In genomic region chr11:78499543-78499942, GRCm38 (mm10) we compare ENCODE assay signal across 21 mouse cellular contexts. TPM values are rescaled to one million over a fixed set of nuclear protein-coding genes. Genes with fewer than 3 reads are reported as not detected.
DNase-seq lines count a peak whose midpoint lies in the region; ATAC-seq and TF ChIP-seq lines count a peak whose summit lies in the region.
"Had no signal": no experiment of that assay in that cellular context is flagged by ENCODE, and none has a peak within 500 bp of the region (broad histone marks: within the 10 kb centered on the region; RNA-seq: fewer than 3 reads in every experiment).

No protein-coding gene starts in this region.

- TF ChIP-seq CTCF in olfactory bulb, adult 2 months (IDR thresholded peaks at IDR 0.05; ENCODE audit: insufficient read depth, low read depth, low read length), result no peak

- H3K9ac ChIP-seq in forebrain, embryonic 15.5 days (replicated peaks), result no peak overlapping the region
- no peak overlapping the region for H3K9ac ChIP-seq in forebrain, embryonic 16.5 days (replicated peaks; ENCODE audit: low read depth, low read length)
- H3K9ac ChIP-seq in liver, embryonic 13.5 days, result peak overlapping the region; percentile 63
- H3K9ac ChIP-seq: embryonic facial prominence, embryonic 15.5 days; lung, embryonic 14.5 days had no signal

- no peak overlapping the region for H3K4me2 ChIP-seq in forebrain, embryonic 15.5 days (replicated peaks)
- H3K4me2 ChIP-seq in forebrain, embryonic 16.5 days (ENCODE audit: low read length), result no peak overlapping the region
- peak overlapping the region; percentile 75 for H3K4me2 ChIP-seq in liver, embryonic 13.5 days
- H3K4me2 ChIP-seq: embryonic facial prominence, embryonic 15.5 days; lung, embryonic 14.5 days had no signal

- H3K27me3 ChIP-seq in forebrain, embryonic 15.5 days, result no peaks in the 10 kb centered on the region
- H3K27me3 ChIP-seq in forebrain, embryonic 16.5 days (replicated peaks; ENCODE audit: control insufficient read depth, insufficient read depth, low read length), result 0 out of 2 replicates have a peak, but pooled peaks cover 2% of the 10 kb centered on the region
- H3K27me3 ChIP-seq in liver, embryonic 13.5 days, result peaks cover 76% of the 10 kb centered on the region

- H3K4me1 ChIP-seq in forebrain, embryonic 15.5 days, result peaks cover 38% of the 10 kb centered on the region
- peaks cover 28% of the 10 kb centered on the region for H3K4me1 ChIP-seq in forebrain, embryonic 16.5 days (replicated peaks; ENCODE audit: control insufficient read depth, insufficient read depth, low read length)
- H3K4me1 ChIP-seq in liver, embryonic 13.5 days (replicated peaks), result peaks cover 28% of the 10 kb centered on the region
- H3K4me1 ChIP-seq in olfactory bulb, adult 2 months (ENCODE audit: control insufficient read depth, insufficient read depth, low read length), result peaks cover 3% of the 10 kb centered on the region

- WGBS in forebrain, embryonic 15.5 days, result 52% methylated on average over 16 of the region's 16 CpGs
- 52% methylated on average over 16 of the region's 16 CpGs for WGBS in forebrain, embryonic 16.5 days
- WGBS in liver, embryonic 13.5 days (ENCODE audit: insufficient replicate concordance), result 37% methylated on average over 16 of the region's 16 CpGs
- WGBS in olfactory bulb, adult 2 months, result 56% methylated on average over 16 of the region's 16 CpGs

- TF ChIP-seq POLR2A in olfactory bulb, adult 2 months (IDR thresholded peaks at IDR 0.05; ENCODE audit: insufficient read depth, low read depth, low read length), result no peak

- no peaks in the 10 kb centered on the region for H3K36me3 ChIP-seq in forebrain, embryonic 15.5 days
- H3K36me3 ChIP-seq in forebrain, embryonic 16.5 days (ENCODE audit: control insufficient read depth, insufficient read depth), result no peaks in the 10 kb centered on the region
- no peaks in the 10 kb centered on the region for H3K36me3 ChIP-seq in liver, embryonic 13.5 days
- H3K36me3 ChIP-seq: embryonic facial prominence, embryonic 15.5 days had no signal

- H3K4me3 ChIP-seq in forebrain, embryonic 15.5 days, result peak overlapping the region; percentile 6; the same call in 1 of the 2 replicates
- no peak overlapping the region for H3K4me3 ChIP-seq in forebrain, embryonic 16.5 days (replicated peaks; ENCODE audit: low read length)
- H3K4me3 ChIP-seq in liver, embryonic 13.5 days (replicated peaks), result peak overlapping the region; percentile 52
- peak overlapping the region; percentile 24; the same call in 1 of the 2 replicates for H3K4me3 ChIP-seq in olfactory bulb, adult 2 months (ENCODE audit: insufficient read depth, low read depth, low read length)
- H3K4me3 ChIP-seq: embryonic facial prominence, embryonic 15.5 days; megakaryocyte, embryonic 14.5 days had no signal

- intact Hi-C loops in left cerebral cortex, postnatal 36 days (cut with DNase I), result no loop called here

- H3K9me3 ChIP-seq in forebrain, embryonic 15.5 days, result no peaks in the 10 kb centered on the region
- H3K9me3 ChIP-seq in forebrain, embryonic 16.5 days (ENCODE audit: control insufficient read depth, low read length), result no peaks in the 10 kb centered on the region
- no peaks in the 10 kb centered on the region for H3K9me3 ChIP-seq in liver, embryonic 13.5 days (replicated peaks)
- H3K9me3 ChIP-seq: embryonic facial prominence, embryonic 15.5 days; G1E had no signal

- no peak for ATAC-seq in forebrain, embryonic 15.5 days (replicated peaks)
- no peak for ATAC-seq in forebrain, embryonic 16.5 days
- no peak for ATAC-seq in liver, embryonic 13.5 days (ENCODE audit: low read depth)
- ATAC-seq in megakaryocyte progenitor cell, adult 5-6 weeks (replicated peaks; ENCODE audit: poor library complexity), result no peak
- ATAC-seq: inflammation-experienced regulatory T-cells, adult 6 months had no signal

- no peak overlapping the region for H3K27ac ChIP-seq in forebrain, embryonic 15.5 days (replicated peaks)
- H3K27ac ChIP-seq in forebrain, embryonic 16.5 days (ENCODE audit: low read length), result no peak overlapping the region
- peak overlapping the region; percentile 77 for H3K27ac ChIP-seq in liver, embryonic 13.5 days
- no peak overlapping the region for H3K27ac ChIP-seq in olfactory bulb, adult 2 months (ENCODE audit: insufficient read depth, low read depth, low read length)
- H3K27ac ChIP-seq: embryonic facial prominence, embryonic 15.5 days had no signal

- DNase-seq in retina, adult 2 months (ENCODE audit: low read depth, low spot score), result peak; percentile 47
- no peak for DNase-seq in retina, embryonic 14.5 days (ENCODE audit: low spot score)
- no peak for DNase-seq in liver, embryonic 13.5 days
- no peak for DNase-seq in left cerebral cortex, postnatal 36 days (ENCODE audit: low spot score in 2 of 2)
- DNase-seq: adrenal gland, adult 8-10 months; lung, embryonic 14.5 days; thymus, adult 18-20 months had no signal

RNA-seq across cellular contexts. Expression of gene Vtn, which starts 0.7 kb away (rescaled TPM):
- 69.0 and 76.3 TPM in 2 replicates for polyA plus RNA-seq in forebrain, embryonic 15.5 days (2015; fragmentation: Nextera tagmentation; extraction: Ambion mirVana)
- 76.0 and 99.3 TPM in 2 replicates for polyA plus RNA-seq in forebrain, embryonic 16.5 days (2015; fragmentation: Nextera tagmentation; extraction: Ambion mirVana)
- polyA plus RNA-seq in liver, embryonic 13.5 days (2015; fragmentation: Nextera tagmentation; extraction: Ambion mirVana), result 297 and 348 TPM in 2 replicates
- not detected in 2 replicates for polyA plus RNA-seq in olfactory bulb, adult 2 months (2012; ENCODE audit: insufficient read depth, insufficient read length, low replicate concordance, missing spikeins)
- total RNA-seq in left cerebral cortex, postnatal 36 days (2021), result 10 to 100 TPM; 65.9 to 80.3 TPM
- not detected in 2 replicates for total RNA-seq in megakaryocyte progenitor cell, adult 5-6 weeks (2015)
- not detected in 2 replicates for total RNA-seq in megakaryocyte progenitor cell, adult 5-6 weeks (2017)
- total RNA-seq: common myeloid progenitor, adult 5-6 weeks; G1E had no signal
- polyA plus RNA-seq: C2C12; G1E; inflammation-experienced regulatory T-cells, adult 6 months had no signal

RNA-seq across cellular contexts. Expression of gene Sarm1, which starts 2.0 kb away (rescaled TPM):
- 48.3 and 54.8 TPM in 2 replicates for polyA plus RNA-seq in forebrain, embryonic 15.5 days (2015; fragmentation: Nextera tagmentation; extraction: Ambion mirVana)
- polyA plus RNA-seq in forebrain, embryonic 16.5 days (2015; fragmentation: Nextera tagmentation; extraction: Ambion mirVana), result 51.6 and 56.6 TPM in 2 replicates
- 0.16 and 0.29 TPM in 2 replicates for polyA plus RNA-seq in liver, embryonic 13.5 days (2015; fragmentation: Nextera tagmentation; extraction: Ambion mirVana)
- polyA plus RNA-seq in olfactory bulb, adult 2 months (2012; ENCODE audit: insufficient read depth, insufficient read length, low replicate concordance, missing spikeins), result not detected in 2 replicates
- 10 to 100 TPM; 33.7 to 34.1 TPM for total RNA-seq in left cerebral cortex, postnatal 36 days (2021)
- total RNA-seq in megakaryocyte progenitor cell, adult 5-6 weeks (2015), result 0.17 and 0.24 TPM in 2 replicates
- total RNA-seq in megakaryocyte progenitor cell, adult 5-6 weeks (2017), result 0.08 TPM in 1 of 2 replicates, not detected in the other
- total RNA-seq: common myeloid progenitor, adult 5-6 weeks had no signal
- polyA plus RNA-seq: G1E had no signal

RNA-seq across cellular contexts. Expression of gene Sebox, which starts 3.7 kb away (rescaled TPM):
- polyA plus RNA-seq in forebrain, embryonic 15.5 days (2015; fragmentation: Nextera tagmentation; extraction: Ambion mirVana), result 0.41 TPM in 1 of 2 replicates, not detected in the other
- 0.16 and 0.19 TPM in 2 replicates for polyA plus RNA-seq in forebrain, embryonic 16.5 days (2015; fragmentation: Nextera tagmentation; extraction: Ambion mirVana)
- 0.09 and 0.24 TPM in 2 replicates for polyA plus RNA-seq in liver, embryonic 13.5 days (2015; fragmentation: Nextera tagmentation; extraction: Ambion mirVana)
- polyA plus RNA-seq in olfactory bulb, adult 2 months (2012; ENCODE audit: insufficient read depth, insufficient read length, low replicate concordance, missing spikeins), result not detected in 2 replicates
- 1 to 10 TPM in 1 of 2 experiments, under 1 TPM in 1; 0.50 to 2.1 TPM for total RNA-seq in left cerebral cortex, postnatal 36 days (2021)
- not detected in 2 replicates for total RNA-seq in megakaryocyte progenitor cell, adult 5-6 weeks (2015)
- total RNA-seq in megakaryocyte progenitor cell, adult 5-6 weeks (2017), result not detected in 2 replicates
- total RNA-seq: adrenal gland, adult 8-10 months; common myeloid progenitor, adult 5-6 weeks; G1E; gastrocnemius, postnatal 4 days had no signal
- polyA plus RNA-seq: embryonic facial prominence, embryonic 15.5 days; G1E; heart, embryonic 16.5 days; inflammation-experienced regulatory T-cells, adult 6 months; kidney, embryonic 14.5 days; lung, embryonic 14.5 days; neural tube, embryonic 14.5 days had no signal

RNA-seq across cellular contexts. Expression of gene Tmem199, which starts 12.4 kb away (rescaled TPM):
- 86.1 and 86.7 TPM in 2 replicates for polyA plus RNA-seq in forebrain, embryonic 15.5 days (2015; fragmentation: Nextera tagmentation; extraction: Ambion mirVana)
- 78.8 and 86.3 TPM in 2 replicates for polyA plus RNA-seq in forebrain, embryonic 16.5 days (2015; fragmentation: Nextera tagmentation; extraction: Ambion mirVana)
- 30.1 and 31.9 TPM in 2 replicates for polyA plus RNA-seq in liver, embryonic 13.5 days (2015; fragmentation: Nextera tagmentation; extraction: Ambion mirVana)
- polyA plus RNA-seq in olfactory bulb, adult 2 months (2012; ENCODE audit: insufficient read depth, insufficient read length, low replicate concordance, missing spikeins), result not detected in 2 replicates
- 10 to 100 TPM; 38.0 to 44.6 TPM for total RNA-seq in left cerebral cortex, postnatal 36 days (2021)
- total RNA-seq in megakaryocyte progenitor cell, adult 5-6 weeks (2015), result 20.9 and 26.7 TPM in 2 replicates
- 27.5 and 34.4 TPM in 2 replicates for total RNA-seq in megakaryocyte progenitor cell, adult 5-6 weeks (2017)

RNA-seq across cellular contexts. Expression of gene Poldip2, which starts 12.4 kb away (rescaled TPM):
- 205 and 217 TPM in 2 replicates for polyA plus RNA-seq in forebrain, embryonic 15.5 days (2015; fragmentation: Nextera tagmentation; extraction: Ambion mirVana)
- polyA plus RNA-seq in forebrain, embryonic 16.5 days (2015; fragmentation: Nextera tagmentation; extraction: Ambion mirVana), result 209 and 214 TPM in 2 replicates
- polyA plus RNA-seq in liver, embryonic 13.5 days (2015; fragmentation: Nextera tagmentation; extraction: Ambion mirVana), result 78.1 and 82.4 TPM in 2 replicates
- polyA plus RNA-seq in olfactory bulb, adult 2 months (2012; ENCODE audit: insufficient read depth, insufficient read length, low replicate concordance, missing spikeins), result not detected in 2 replicates
- 100 to 1,000 TPM; 116 to 117 TPM for total RNA-seq in left cerebral cortex, postnatal 36 days (2021)
- 57.5 and 59.2 TPM in 2 replicates for total RNA-seq in megakaryocyte progenitor cell, adult 5-6 weeks (2015)
- total RNA-seq in megakaryocyte progenitor cell, adult 5-6 weeks (2017), result 59.2 and 77.8 TPM in 2 replicates

Comparison
In these comparisons a context has a peak if more than half of its experiments do, and no peak if none do; other contexts are left out.
1. RNA of gene Sarm1, which starts 2.0 kb away (polyA plus RNA-seq): 51.6 to 56.6 TPM in forebrain, embryonic 16.5 days and 48.3 to 54.8 TPM in forebrain, embryonic 15.5 days; 0.16 to 0.29 TPM in liver, embryonic 13.5 days and not detected in olfactory bulb, adult 2 months; every median in the first group is over 10 times any median in the second.